Mouse (Mus musculus): ENCODE measurements around the gene Bsdc1.
A peak's percentile ranks its signal among the peaks of the same experiment; 100 is the strongest.
"Not testable (repeated sequence)": the region's sequence is repeated elsewhere in the genome, so short reads cannot be mapped to it uniquely, and the experiment has no call there.

Gene Bsdc1

GRCm38 (mm10) chr4:129513086-129513767 is 51.8 kb downstream of the Bsdc1 start, which contains the start of gene Marcksl1:
TSS of gene Marcksl1 (plus strand) at chr4:129513581.
- peak; percentile 72 for DNase-seq (ENCODE audit: low read depth)

GRCm38 (mm10) chr4:129513891-129514290 is 52.5 kb downstream of the Bsdc1 start:
- DNase-seq (ENCODE audit: low read depth), result no peak

- peak; percentile 48 for DNase-seq (ENCODE audit: low read depth)
Measured at GRCm38 (mm10) chr4:129514300-129514898, 53.0 kb downstream of the Bsdc1 start.

GRCm38 (mm10) chr4:129516925-129517324 is 55.5 kb downstream of the Bsdc1 start:
- DNase-seq (ENCODE audit: low read depth), result no peak

- no peak for DNase-seq (ENCODE audit: low read depth)
Measured at GRCm38 (mm10) chr4:129518519-129518918, 57.1 kb downstream of the Bsdc1 start.

- DNase-seq (ENCODE audit: low read depth), result no peak
Measured at GRCm38 (mm10) chr4:129525338-129525737, 64.0 kb downstream of the Bsdc1 start.

- DNase-seq (ENCODE audit: low read depth), result no peak
Measured at GRCm38 (mm10) chr4:129525889-129526288, 64.5 kb downstream of the Bsdc1 start.

GRCm38 (mm10) chr4:129528901-129529300 is 67.5 kb downstream of the Bsdc1 start:
- not testable (repeated sequence) for DNase-seq (ENCODE audit: low read depth)

All from c-Kit-positive CD71-positive TER-119-negative erythroid progenitor cells, embryonic 14.5 days (primary cell).